Mouse (Mus musculus): Measurements from ENCODE around the gene Luc7l. TPM values are rescaled to one million over a fixed set of nuclear protein-coding genes. Genes with fewer than 3 reads are reported as not detected.

Gene Luc7l
- polyA plus RNA-seq, 1 experiment from 2014 or later, result 153 TPM

DNA sequence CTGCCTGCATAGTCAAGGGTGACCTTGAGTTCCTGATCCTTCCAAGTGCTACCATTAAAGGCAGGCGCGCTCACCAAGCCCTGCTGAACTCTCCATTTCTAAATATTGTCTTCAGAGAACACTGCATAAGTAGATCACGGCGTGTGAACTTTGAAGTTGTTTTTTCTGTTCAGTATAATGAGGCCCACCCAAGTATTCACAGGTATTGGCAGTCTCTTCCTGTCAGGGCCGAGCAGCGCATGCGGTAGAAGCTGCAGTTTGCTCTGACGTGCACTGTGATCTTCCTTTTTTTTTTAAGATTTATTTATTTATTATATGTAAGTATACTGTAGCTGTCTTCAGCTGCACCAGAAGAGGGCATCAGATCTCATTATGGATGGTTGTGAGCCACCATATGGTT is 18.3 kb upstream of the Luc7l start:
- Histone ChIP-seq H3K4me2 (replicated peaks) (no peak overlapping the region), H3K9me3 (no peaks in the 10 kb centered on the region), H3K27me3 (no peaks in the 10 kb centered on the region), H3K27ac (no peak overlapping the region), H3K9ac (no peak overlapping the region), H3K4me3 (no peak overlapping the region), H3K4me1 (no peaks in the 10 kb centered on the region), H3K36me3 (no peaks in the 10 kb centered on the region)
- 87% methylated on average over 8 of the region's 8 CpGs for WGBS
- no peak for ATAC-seq (ENCODE audit: insufficient number of reproducible peaks, insufficient read depth, low FRiP score, low TSS enrichment)

DNA sequence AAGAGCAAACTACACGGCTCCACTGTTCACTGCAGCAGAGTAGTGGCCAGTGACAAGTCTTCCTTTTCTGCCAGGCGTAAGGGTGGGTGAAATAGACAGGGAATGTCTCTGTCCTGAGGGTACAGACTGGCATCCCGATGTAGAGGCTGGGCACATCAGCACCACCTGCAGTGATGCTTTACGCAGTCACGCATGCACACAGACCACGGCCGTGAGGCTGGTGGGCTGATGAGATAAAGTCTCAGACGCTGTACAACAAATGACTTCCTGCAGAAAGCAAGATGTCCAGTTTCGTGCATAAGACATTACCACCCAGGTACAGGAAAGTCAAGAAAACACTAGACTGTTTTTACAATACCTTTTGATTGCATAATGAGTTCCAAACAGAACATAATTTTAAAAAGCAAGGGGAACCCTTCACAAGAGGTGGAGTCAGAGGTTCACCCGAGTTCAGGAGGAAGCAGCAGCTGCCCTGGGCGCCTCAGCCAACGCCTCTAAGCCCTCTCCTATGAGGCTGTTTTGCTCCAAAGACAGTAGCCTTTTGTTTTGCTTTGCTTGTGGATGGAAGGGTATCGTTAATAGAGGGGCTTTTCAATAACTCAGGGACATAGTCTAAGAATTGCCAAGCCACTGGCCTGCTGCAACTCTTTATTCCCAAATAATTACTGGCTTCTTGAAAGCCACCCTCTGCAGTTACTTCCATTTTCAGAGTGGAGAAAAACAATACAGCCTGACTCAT is 17.4 kb upstream of the Luc7l start:
- H3K9me3 ChIP-seq, result no peaks in the 10 kb centered on the region
- H3K4me2 ChIP-seq (replicated peaks), result no peak overlapping the region
- H3K9ac ChIP-seq, result no peak overlapping the region

DNA sequence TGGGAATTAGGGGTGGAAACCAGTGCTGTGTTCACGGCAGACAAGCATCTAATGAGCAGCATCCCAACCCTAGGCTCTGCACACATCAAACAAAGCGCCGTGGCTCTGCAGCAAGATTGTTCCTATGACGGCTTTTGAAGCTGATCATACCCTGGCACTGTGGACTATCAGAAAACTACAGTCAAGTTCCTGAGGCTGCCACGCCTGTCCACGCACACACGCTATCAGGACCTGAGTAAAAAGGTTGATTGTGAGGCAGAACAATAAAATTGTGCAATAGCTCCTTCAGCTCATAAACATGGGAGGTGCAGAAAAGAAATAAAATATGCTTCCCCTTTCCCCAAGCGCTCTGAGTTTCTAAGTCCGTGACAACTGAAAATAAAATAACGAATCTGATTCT is 15.0 kb upstream of the Luc7l start:
- H3K4me3 ChIP-seq, result no peak overlapping the region
- no peaks in the 10 kb centered on the region for H3K27me3 ChIP-seq
- H3K4me1 ChIP-seq, result peaks cover under 1% of the 10 kb centered on the region; the same call in 1 of the 2 replicates
- WGBS, result 85% methylated on average over 10 of the region's 10 CpGs
- H3K36me3 ChIP-seq, result no peaks in the 10 kb centered on the region
- no peak overlapping the region for H3K4me2 ChIP-seq (replicated peaks)
- H3K9me3 ChIP-seq, result no peaks in the 10 kb centered on the region
- ATAC-seq (ENCODE audit: insufficient number of reproducible peaks, insufficient read depth, low FRiP score, low TSS enrichment), result no peak
- no peak overlapping the region for H3K27ac ChIP-seq
- no peak overlapping the region for H3K9ac ChIP-seq

More for the DNA sequence above, 17.4 kb upstream of the Luc7l start:
- H3K27ac ChIP-seq, result 0 out of 2 replicates have a peak overlapping the region, but pooled peaks have one; percentile 47
- WGBS, result 34% methylated on average over 13 of the region's 13 CpGs
- H3K27me3 ChIP-seq, result no peaks in the 10 kb centered on the region
- no peak for ATAC-seq (ENCODE audit: insufficient number of reproducible peaks, insufficient read depth, low FRiP score, low TSS enrichment)
- H3K4me3 ChIP-seq, result no peak overlapping the region
- H3K4me1 ChIP-seq, result no peaks in the 10 kb centered on the region
- no peaks in the 10 kb centered on the region for H3K36me3 ChIP-seq

DNA sequence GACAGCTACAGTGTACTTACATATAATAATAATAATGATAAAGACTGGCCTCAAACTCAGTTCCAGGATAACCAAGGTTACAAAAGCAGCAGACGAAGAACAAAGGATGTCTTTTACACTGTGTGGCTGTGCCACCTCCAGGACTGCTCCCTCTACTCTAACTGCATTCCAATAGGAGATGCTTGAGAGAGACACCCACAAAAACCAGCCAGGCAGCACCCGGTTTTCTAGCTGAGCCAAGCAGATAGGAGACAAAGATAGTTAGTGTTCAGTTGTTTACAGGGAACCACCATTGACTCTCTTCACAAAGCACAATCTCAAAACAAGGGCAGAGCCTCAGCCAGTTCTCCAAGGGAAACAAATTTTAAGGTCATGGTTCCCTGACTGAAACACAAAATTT is 13.1 kb upstream of the Luc7l start:
- no peak for ATAC-seq (ENCODE audit: insufficient number of reproducible peaks, insufficient read depth, low FRiP score, low TSS enrichment)
- no peak overlapping the region for H3K9ac ChIP-seq
- no peaks in the 10 kb centered on the region for H3K9me3 ChIP-seq
- peaks cover 10% of the 10 kb centered on the region; the same call in 1 of the 2 replicates for H3K4me1 ChIP-seq
- no peaks in the 10 kb centered on the region for H3K27me3 ChIP-seq
- no peak overlapping the region for H3K27ac ChIP-seq
- WGBS, result 73% methylated on average over 2 of the region's 2 CpGs
- H3K4me3 ChIP-seq, result no peak overlapping the region
- no peak overlapping the region for H3K4me2 ChIP-seq (replicated peaks)
- no peaks in the 10 kb centered on the region for H3K36me3 ChIP-seq

DNA sequence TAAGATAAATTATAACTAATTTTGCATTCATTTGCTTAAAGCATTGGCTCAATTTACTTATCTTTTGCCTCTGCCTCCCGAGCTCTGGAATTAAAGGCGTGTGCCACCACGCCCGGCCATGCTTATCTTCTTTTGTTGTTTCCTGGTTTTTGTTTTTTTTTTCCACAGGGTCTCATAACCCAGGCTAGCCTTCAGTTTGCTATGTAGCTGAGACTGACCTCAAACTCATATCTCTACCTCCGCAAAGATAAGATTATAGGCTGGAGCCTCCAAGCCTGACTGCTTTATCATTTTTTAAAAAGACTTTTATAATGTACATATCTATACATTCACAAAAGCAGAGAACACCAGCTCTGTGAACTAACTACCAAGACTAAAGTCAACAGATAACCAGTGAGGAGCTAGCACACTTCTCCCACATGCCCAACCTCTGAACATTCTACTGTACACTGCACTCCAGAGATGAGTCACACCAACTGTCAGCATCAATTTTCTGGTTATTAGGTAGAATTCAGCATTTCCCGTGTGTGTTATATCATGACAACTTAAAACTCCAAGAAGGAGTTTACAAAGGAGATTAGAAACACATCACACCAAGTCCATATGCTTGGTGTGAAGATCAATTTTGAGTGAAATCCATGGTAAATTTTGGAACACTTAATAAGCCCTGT is 12.4 kb upstream of the Luc7l start:
- no peaks in the 10 kb centered on the region for H3K36me3 ChIP-seq
- H3K4me3 ChIP-seq, result no peak overlapping the region
- H3K4me2 ChIP-seq (replicated peaks), result no peak overlapping the region
- 79% methylated on average over 6 of the region's 6 CpGs for WGBS
- H3K4me1 ChIP-seq, result peaks cover 10% of the 10 kb centered on the region; the same call in 1 of the 2 replicates
- H3K9ac ChIP-seq, result no peak overlapping the region
- H3K9me3 ChIP-seq, result no peaks in the 10 kb centered on the region
- no peak for ATAC-seq (ENCODE audit: insufficient number of reproducible peaks, insufficient read depth, low FRiP score, low TSS enrichment)
- H3K27me3 ChIP-seq, result no peaks in the 10 kb centered on the region
- no peak overlapping the region for H3K27ac ChIP-seq

DNA sequence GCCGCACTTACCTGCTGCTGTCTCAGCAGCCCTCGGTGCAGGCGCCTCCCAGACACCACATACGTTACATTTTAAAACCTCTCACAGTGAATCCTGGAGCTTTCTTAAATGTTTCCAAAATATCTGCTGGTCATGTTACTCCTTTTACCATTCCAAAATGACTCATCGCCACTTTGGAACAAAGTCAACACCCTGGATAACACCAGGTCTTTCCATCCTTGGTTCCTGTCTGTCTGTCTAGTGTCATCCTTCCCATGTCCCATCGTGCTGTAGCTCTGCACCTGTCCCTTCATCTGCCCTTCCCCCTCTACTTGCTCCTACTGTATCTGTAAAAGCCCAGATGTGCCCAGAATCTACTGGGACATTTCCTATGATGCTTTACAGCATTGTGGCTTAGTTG is 11.7 kb upstream of the Luc7l start:
- no peak overlapping the region for H3K4me2 ChIP-seq (replicated peaks)
- no peaks in the 10 kb centered on the region for H3K9me3 ChIP-seq
- H3K9ac ChIP-seq, result no peak overlapping the region
- H3K4me1 ChIP-seq, result peaks cover 10% of the 10 kb centered on the region; the same call in 1 of the 2 replicates
- ATAC-seq (ENCODE audit: insufficient number of reproducible peaks, insufficient read depth, low FRiP score, low TSS enrichment), result no peak
- H3K36me3 ChIP-seq, result no peaks in the 10 kb centered on the region
- no peak overlapping the region for H3K27ac ChIP-seq
- no peak overlapping the region for H3K4me3 ChIP-seq
- H3K27me3 ChIP-seq, result no peaks in the 10 kb centered on the region
- 83% methylated on average over 6 of the region's 6 CpGs for WGBS

DNA sequence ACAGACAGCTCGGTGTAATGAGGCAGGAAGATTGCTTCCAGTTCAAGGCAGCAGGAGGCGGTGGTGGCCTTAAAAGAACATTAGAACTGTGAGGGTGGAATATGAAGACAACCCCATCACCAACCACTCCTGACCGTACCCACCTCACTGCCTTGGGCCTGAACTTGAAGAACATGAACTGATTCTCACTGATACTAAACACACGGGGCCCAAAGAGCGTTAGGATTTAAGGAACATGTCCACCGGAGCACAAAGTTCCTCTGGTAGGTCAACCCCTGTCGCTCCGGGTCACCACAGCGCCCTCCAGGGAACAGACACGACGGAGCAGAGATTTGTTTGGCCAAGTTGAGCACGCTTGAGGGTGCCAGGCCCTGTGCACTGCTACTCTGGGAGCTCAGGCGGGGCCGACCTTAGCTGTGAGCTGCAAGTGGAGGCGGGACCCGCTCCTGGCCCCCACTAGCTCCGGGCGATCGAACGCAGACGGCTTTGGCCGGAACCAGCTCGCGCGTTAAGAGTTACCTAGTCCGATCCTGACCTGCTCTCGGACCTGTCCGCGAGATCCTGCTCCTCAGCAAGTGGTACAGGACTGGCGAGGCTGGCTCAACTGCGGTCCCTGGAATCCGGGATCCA is 9.1 kb upstream of the Luc7l start:
- Histone ChIP-seq H3K9me3 (no peaks in the 10 kb centered on the region), H3K27me3 (no peaks in the 10 kb centered on the region), H3K4me3 (peak overlapping the region; percentile 60), H3K36me3 (no peaks in the 10 kb centered on the region), H3K27ac (peak overlapping the region; percentile 66), H3K4me2 (replicated peaks) (peak overlapping the region; percentile 82), H3K4me1 (peaks cover 10% of the 10 kb centered on the region; the same call in 1 of the 2 replicates), H3K9ac (peak overlapping the region; percentile 67)
- peak; percentile 79 for ATAC-seq (ENCODE audit: insufficient number of reproducible peaks, insufficient read depth, low FRiP score, low TSS enrichment)
- under 1% methylated on average over 32 of the region's 32 CpGs for WGBS

DNA sequence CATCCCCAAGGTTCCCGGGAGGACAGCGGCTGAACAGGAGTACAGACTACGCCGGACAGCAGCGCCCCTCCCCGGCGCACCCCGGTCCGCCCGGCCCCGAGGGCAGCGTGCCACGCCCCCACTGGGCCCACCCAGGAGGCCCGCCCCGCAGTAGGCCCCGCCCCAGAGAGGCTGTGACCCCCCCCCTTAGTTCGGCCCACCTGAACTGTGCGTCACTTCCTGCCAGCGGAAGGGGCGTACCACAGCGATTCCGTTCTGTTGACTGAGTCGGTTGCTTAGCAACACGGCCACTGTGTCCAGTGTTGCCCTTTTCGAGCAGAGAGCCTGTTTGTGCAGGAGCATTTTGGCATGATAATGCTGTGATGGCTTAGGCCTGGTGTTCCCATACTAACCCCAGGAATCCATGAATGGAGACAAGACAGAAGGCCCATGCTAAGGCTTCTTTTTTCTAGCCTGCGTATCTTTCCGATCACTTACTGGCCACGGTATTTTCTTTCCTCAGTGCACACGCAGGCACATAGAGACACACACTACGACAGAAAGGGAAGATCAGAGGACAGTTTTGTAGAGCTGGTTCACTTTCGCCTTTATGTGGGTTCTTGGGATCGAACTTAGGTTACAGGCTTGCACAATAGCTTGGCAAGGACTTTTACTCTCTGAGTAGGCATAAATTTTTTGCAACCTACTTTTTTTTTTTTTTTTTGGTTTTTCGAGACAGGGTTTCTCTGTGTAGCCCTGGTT is 8.4 kb upstream of the Luc7l start, which contains the start of gene Fam234a:
Gene Fam234a (minus strand): TSS at position 142 of the 741 bp plus-strand sequence.
- peak within 1 kb of the TSS; percentile 82 for H3K4me2 ChIP-seq (replicated peaks)
- H3K27me3 ChIP-seq, result no peaks in the 10 kb centered on the region
- peaks cover 10% of the 10 kb centered on the region; the same call in 1 of the 2 replicates for H3K4me1 ChIP-seq
- no peaks in the 10 kb centered on the region for H3K36me3 ChIP-seq
- WGBS, result 7% methylated on average over 33 of the region's 33 CpGs
- peak; percentile 88 for ATAC-seq (ENCODE audit: insufficient number of reproducible peaks, insufficient read depth, low FRiP score, low TSS enrichment)
- peak within 1 kb of the TSS; percentile 60 for H3K4me3 ChIP-seq
- peak within 1 kb of the TSS; percentile 66 for H3K27ac ChIP-seq
- no peaks in the 10 kb centered on the region for H3K9me3 ChIP-seq
- H3K9ac ChIP-seq, result peak within 1 kb of the TSS; percentile 67

DNA sequence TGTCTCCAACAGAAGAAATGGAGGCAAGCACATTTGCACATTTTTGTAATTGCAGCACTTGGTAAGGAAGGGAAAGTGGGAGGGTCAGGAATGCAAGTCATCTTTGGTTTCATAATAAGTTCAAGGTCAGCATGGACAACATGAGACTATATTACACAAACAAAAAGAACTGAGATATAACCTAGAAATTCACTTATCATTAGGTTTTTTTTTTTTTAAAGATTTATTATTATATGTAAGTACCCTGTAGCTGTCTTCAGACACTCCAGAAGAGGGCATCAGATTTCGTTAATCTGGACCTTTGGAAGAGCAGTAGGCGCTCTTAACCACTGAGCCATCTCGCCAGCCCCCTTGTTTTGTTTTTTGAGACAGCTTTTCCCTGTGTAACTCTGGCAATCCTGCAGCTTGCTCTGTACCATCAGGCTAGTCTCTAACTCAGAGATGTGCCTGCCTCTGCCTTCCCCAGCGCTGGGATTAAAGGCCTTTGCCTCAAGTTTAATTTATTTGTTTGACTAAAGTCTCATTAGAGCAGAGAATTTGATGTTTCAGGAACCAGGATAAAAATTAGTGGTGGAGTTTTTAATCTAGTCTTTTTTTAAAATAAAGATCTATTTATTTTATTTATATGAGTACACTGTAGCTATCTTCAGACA is 684 bp upstream of the Luc7l start:
- ATAC-seq (ENCODE audit: insufficient number of reproducible peaks, insufficient read depth, low FRiP score, low TSS enrichment), result no peak
- H3K4me1 ChIP-seq, result peaks cover 11% of the 10 kb centered on the region
- peak overlapping the region; percentile 98; the same call in 1 of the 2 replicates for H3K4me3 ChIP-seq
- H3K27me3 ChIP-seq, result no peaks in the 10 kb centered on the region
- WGBS, result 57% methylated on average over 4 of the region's 4 CpGs
- H3K27ac ChIP-seq, result no peak overlapping the region; the same call in 1 of the 2 replicates
- H3K9ac ChIP-seq, result no peak overlapping the region
- peaks cover 9% of the 10 kb centered on the region for H3K36me3 ChIP-seq
- H3K4me2 ChIP-seq (replicated peaks), result peak overlapping the region; percentile 71
- no peaks in the 10 kb centered on the region for H3K9me3 ChIP-seq

DNA sequence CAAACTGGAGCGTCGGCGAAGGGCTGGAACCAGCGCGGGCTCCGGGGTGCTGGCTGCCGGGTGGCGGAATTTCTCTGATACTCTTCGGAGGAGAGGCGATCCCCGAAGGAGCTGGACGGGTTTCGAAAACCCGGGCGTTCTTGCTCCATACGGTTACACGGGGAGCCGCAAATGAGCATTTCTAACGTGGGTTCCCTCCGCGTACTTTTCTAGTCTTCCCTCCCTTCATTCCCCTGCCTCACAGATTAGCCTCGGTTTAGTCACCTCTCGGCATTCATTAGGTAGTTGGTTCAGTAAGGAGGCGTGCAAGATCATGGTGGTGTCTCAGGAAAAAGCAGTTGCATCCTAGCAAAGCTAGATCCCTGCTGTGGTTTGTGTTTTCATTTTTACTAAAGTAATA is 703 bp downstream of the Luc7l start:
- H3K4me3 ChIP-seq, result peak overlapping the region; percentile 98
- no peaks in the 10 kb centered on the region for H3K27me3 ChIP-seq
- WGBS, result 0% methylated on average over 24 of the region's 24 CpGs
- no peaks in the 10 kb centered on the region for H3K9me3 ChIP-seq
- peak overlapping the region; percentile 96 for H3K9ac ChIP-seq
- H3K4me2 ChIP-seq (replicated peaks), result peak overlapping the region; percentile 71
- no peak for ATAC-seq (ENCODE audit: insufficient number of reproducible peaks, insufficient read depth, low FRiP score, low TSS enrichment)
- peak overlapping the region; percentile 99 for H3K27ac ChIP-seq
- peaks cover 11% of the 10 kb centered on the region for H3K4me1 ChIP-seq
- H3K36me3 ChIP-seq, result peaks cover 22% of the 10 kb centered on the region

DNA sequence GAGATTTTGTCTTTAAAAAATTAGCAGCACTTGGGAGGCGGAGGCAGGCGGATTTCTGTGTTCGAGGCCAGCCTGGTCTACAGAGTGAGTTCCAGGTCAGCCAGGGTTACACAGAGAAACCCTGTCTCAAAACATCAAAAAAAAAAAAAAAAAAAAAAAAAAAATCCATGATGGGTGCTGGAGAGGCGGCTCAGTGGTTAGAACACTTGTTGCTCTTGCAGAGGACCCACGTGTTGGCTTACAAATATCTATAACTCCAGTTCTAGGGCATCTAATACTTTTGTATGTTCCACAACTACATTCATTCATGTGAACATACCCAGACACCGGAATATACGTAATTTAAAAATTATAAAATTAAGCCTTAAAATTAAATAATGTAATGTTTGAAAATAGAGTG is 2.6 kb downstream of the Luc7l start:
- H3K4me3 ChIP-seq, result no peak overlapping the region
- H3K27me3 ChIP-seq, result no peaks in the 10 kb centered on the region
- no peak overlapping the region for H3K27ac ChIP-seq
- no peak overlapping the region for H3K9ac ChIP-seq
- no peaks in the 10 kb centered on the region for H3K9me3 ChIP-seq
- no peak overlapping the region for H3K4me2 ChIP-seq (replicated peaks)
- WGBS, result 90% methylated on average over 7 of the region's 7 CpGs
- peaks cover 39% of the 10 kb centered on the region for H3K36me3 ChIP-seq
- H3K4me1 ChIP-seq, result peaks cover 11% of the 10 kb centered on the region
- ATAC-seq (ENCODE audit: insufficient number of reproducible peaks, insufficient read depth, low FRiP score, low TSS enrichment), result no peak

All from embryonic facial prominence, embryonic 12.5 days (tissue).